Mouse (Mus musculus) intestine, postnatal 0 days (tissue): ENCODE data around the gene Tmem92. TPM values are rescaled to one million over a fixed set of nuclear protein-coding genes. Genes with fewer than 3 reads are reported as not detected.
A peak's percentile ranks its signal among the peaks of the same experiment; 100 is the strongest.
"Not testable (repeated sequence)": the region's sequence is repeated elsewhere in the genome, so short reads cannot be mapped to it uniquely, and the experiment has no call there.

Source experiments
- ATAC-seq: fragments of 200-750 bp; cut with Nextera tagmentation; 2 replicates; pipeline ENCODE4 v1.8.0; 2017; ENCODE audit warnings: mild to moderate bottlenecking, moderate TSS enrichment, moderate library complexity
- H3K27ac ChIP-seq: fragments of 300-500 bp; sonication (generic); 2 replicates; pipeline ENCODE4 v1.5.1; 2014; ENCODE audit warnings: mild to moderate bottlenecking, low read depth, low read length, moderate library complexity
- H3K27me3 ChIP-seq: fragments of 300-500 bp; sonication (generic); replicated peaks from 2 replicates; pipeline ENCODE4 v1.6.1; 2014; ENCODE audit warnings: low read length, mixed read lengths; ENCODE audit not compliant: control insufficient read depth, insufficient read depth
- H3K36me3 ChIP-seq: fragments of 300-500 bp; sonication (generic); 2 replicates; pipeline ENCODE4 v1.6.1; 2014; ENCODE audit warnings: mild to moderate bottlenecking, moderate library complexity; ENCODE audit not compliant: control insufficient read depth, insufficient read depth
- H3K4me1 ChIP-seq: fragments of 300-500 bp; sonication (generic); replicated peaks from 2 replicates; pipeline ENCODE4 v1.6.1; 2014; ENCODE audit warnings: antibody characterized with exemption, low read length, mixed read lengths; ENCODE audit not compliant: control insufficient read depth, insufficient read depth
- H3K4me2 ChIP-seq: fragments of 300-500 bp; sonication (generic); replicated peaks from 2 replicates; pipeline ENCODE4 v1.6.1; 2014; ENCODE audit warnings: low read depth, mild to moderate bottlenecking, moderate library complexity
- H3K4me3 ChIP-seq: fragments of 300-500 bp; sonication (generic); 2 replicates; pipeline ENCODE4 v1.5.1; 2014; ENCODE audit warnings: low read depth, low read length
- H3K9ac ChIP-seq: fragments of 300-500 bp; sonication (generic); 2 replicates; pipeline ENCODE4 v1.6.1; 2014; ENCODE audit warnings: mild to moderate bottlenecking, low read depth, low read length
- H3K9me3 ChIP-seq: fragments of 300-500 bp; sonication (generic); 2 replicates; pipeline ENCODE4 v1.6.1; 2016; ENCODE audit warnings: mixed run types; ENCODE audit not compliant: control insufficient read depth
- CTCF ChIP-seq: sonication (generic); IDR thresholded peaks from 2 replicates; pipeline ENCODE4 v1.5.1; 2016; ENCODE audit warnings: low read depth, mild to moderate bottlenecking, control low read depth, antibody characterized with exemption, moderate library complexity
- WGBS: fragments of 180-500 bp; shearing (Covaris S2); extraction: QIAGEN DNeasy Blood & Tissue Kit; methylation state at CpG from one replicate; pipeline ENCODE4 v1.1.7; 2014; 5-methylcytosine and 5-hydroxymethylcytosine counted together
- polyA plus RNA-seq: library from polyadenylated mRNA; unstranded; fragments of >200 nt; fragmentation: Nextera tagmentation; extraction: Ambion mirVana; gene quantifications from 2 replicates; pipeline ENCODE4 v1.2.1, GENCODE M21; 2015

Tmem92 gene
- not detected in 2 replicates for polyA plus RNA-seq

DNA sequence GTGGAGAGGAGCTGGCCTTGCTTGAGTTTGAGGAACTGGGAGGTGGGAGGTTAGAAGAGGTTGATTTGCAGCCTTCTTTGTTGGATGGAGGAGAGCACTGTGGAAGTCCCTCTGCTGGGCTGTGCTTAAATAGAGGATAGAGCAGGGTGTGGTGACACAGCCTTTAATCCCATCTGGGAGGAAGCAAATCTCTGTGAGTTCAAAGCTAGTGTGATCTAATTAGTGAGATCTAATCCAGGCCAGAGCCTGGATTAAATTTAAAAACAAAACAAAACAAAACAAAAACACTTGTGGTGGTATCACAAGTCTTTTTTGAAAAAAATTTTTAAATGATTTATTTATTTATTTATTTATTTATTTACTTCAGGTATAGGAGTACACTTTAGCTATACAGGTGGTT is at the start of gene Tmem92:
Gene Tmem92, minus strand, starts transcription at position 101 of the 400 bp plus-strand sequence.
- Histone ChIP-seq H3K36me3 (no peaks in the 10 kb centered on the region), H3K27me3 (no peaks in the 10 kb centered on the region), H3K27ac (no peak within 1 kb of the TSS), H3K4me1 (no peaks in the 10 kb centered on the region), H3K9ac (no peak within 1 kb of the TSS), H3K4me2 (no peak within 1 kb of the TSS), H3K9me3 (no peaks in the 10 kb centered on the region), H3K4me3 (no peak within 1 kb of the TSS)
- ATAC-seq, result no peak
- no peak for TF ChIP-seq CTCF

- no peaks in the 10 kb centered on the region for H3K36me3 ChIP-seq
- H3K27ac ChIP-seq, result no peak overlapping the region
- no peak for TF ChIP-seq CTCF
- H3K4me2 ChIP-seq, result no peak overlapping the region
- H3K9ac ChIP-seq, result no peak overlapping the region
- H3K27me3 ChIP-seq, result no peaks in the 10 kb centered on the region
- H3K4me3 ChIP-seq, result no peak overlapping the region
- ATAC-seq, result no peak
- no peaks in the 10 kb centered on the region for H3K4me1 ChIP-seq
- WGBS, result 35% methylated on average over 3 of the region's 3 CpGs
- no peaks in the 10 kb centered on the region for H3K9me3 ChIP-seq
Measured at GRCm38 (mm10) chr11:94828966-94829365, 46.5 kb upstream of the Tmem92 start.

GRCm38 (mm10) chr11:94819427-94819826 is 36.9 kb upstream of the Tmem92 start:
- not testable (repeated sequence) for H3K27ac ChIP-seq, H3K4me3 ChIP-seq, H3K27me3 ChIP-seq, H3K9ac ChIP-seq, H3K4me2 ChIP-seq, H3K36me3 ChIP-seq, H3K9me3 ChIP-seq, ATAC-seq, H3K4me1 ChIP-seq
- TF ChIP-seq CTCF, result peak; percentile 72

DNA sequence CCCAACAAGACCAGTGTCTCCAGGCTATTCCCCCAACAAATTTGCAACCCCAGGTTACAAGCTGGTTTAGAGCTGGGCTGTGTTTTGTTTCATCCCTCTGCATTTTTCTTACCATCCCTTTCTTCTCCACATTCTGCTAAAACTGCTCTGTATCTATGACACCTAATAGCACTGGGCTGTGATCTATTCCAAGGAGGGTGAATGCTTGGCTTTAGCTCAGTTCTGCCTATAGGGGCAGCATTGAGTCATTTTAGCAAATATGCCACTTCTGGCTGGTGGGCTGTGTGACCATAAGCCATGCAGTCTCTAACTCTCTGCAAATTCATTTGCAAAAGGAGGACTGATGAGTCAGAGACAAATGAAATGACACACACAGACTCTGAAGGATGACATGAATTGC is 36.4 kb upstream of the Tmem92 start:
- not testable (repeated sequence) for ATAC-seq, H3K4me2 ChIP-seq
- peak; percentile 53 for TF ChIP-seq CTCF

GRCm38 (mm10) chr11:94811537-94811936 is 29.0 kb upstream of the Tmem92 start:
- H3K36me3 ChIP-seq, ATAC-seq, H3K4me3 ChIP-seq, H3K9ac ChIP-seq, H3K4me1 ChIP-seq, H3K27me3 ChIP-seq, H3K27ac ChIP-seq, H3K4me2 ChIP-seq, H3K9me3 ChIP-seq: not testable (repeated sequence)
- WGBS, result 46% methylated on average over 2 of the region's 3 CpGs

More for the DNA sequence above, 36.4 kb upstream of the Tmem92 start:
- H3K9me3 ChIP-seq, H3K9ac ChIP-seq, H3K4me1 ChIP-seq, H3K4me3 ChIP-seq, H3K27me3 ChIP-seq, H3K27ac ChIP-seq, H3K36me3 ChIP-seq: not testable (repeated sequence)

GRCm38 (mm10) chr11:94791700-94792099 is 9.2 kb upstream of the Tmem92 start:
- H3K9ac ChIP-seq, result no peak overlapping the region
- ATAC-seq, result peak; percentile 43
- H3K4me3 ChIP-seq, result no peak overlapping the region
- H3K27ac ChIP-seq, result no peak overlapping the region
- H3K27me3 ChIP-seq, result no peaks in the 10 kb centered on the region
- H3K4me2 ChIP-seq, result no peak overlapping the region
- no peaks in the 10 kb centered on the region for H3K36me3 ChIP-seq
- H3K4me1 ChIP-seq, result no peaks in the 10 kb centered on the region
- 0 out of 2 replicates have a peak, but pooled peaks have one; percentile 18 for TF ChIP-seq CTCF
- H3K9me3 ChIP-seq, result no peaks in the 10 kb centered on the region

- peak; percentile 93 for TF ChIP-seq CTCF
- no peaks in the 10 kb centered on the region for H3K9me3 ChIP-seq
- ATAC-seq, result peak; percentile 65
- H3K4me3 ChIP-seq, result no peak overlapping the region
- H3K36me3 ChIP-seq, result no peaks in the 10 kb centered on the region
- no peak overlapping the region for H3K9ac ChIP-seq
- no peaks in the 10 kb centered on the region for H3K27me3 ChIP-seq
- WGBS, result 9% methylated on average over 2 of the region's 2 CpGs
- H3K4me1 ChIP-seq, result no peaks in the 10 kb centered on the region
- no peak overlapping the region for H3K4me2 ChIP-seq
- no peak overlapping the region for H3K27ac ChIP-seq
Measured at GRCm38 (mm10) chr11:94785247-94785646, 2.7 kb upstream of the Tmem92 start.
